Mouse (Mus musculus): Measurements from ENCODE around the gene Ppp1r26. TPM values are rescaled to one million over a fixed set of nuclear protein-coding genes. Genes with fewer than 3 reads are reported as not detected.
A peak's percentile ranks its signal among the peaks of the same experiment; 100 is the strongest.

Ppp1r26 gene
- polyA plus RNA-seq, 1 experiment from 2014 or later = 0.14 TPM

GRCm38 (mm10) chr2:28414116-28414756 is 32.4 kb upstream of the Ppp1r26 start:
- no peaks in the 10 kb centered on the region for H3K36me3 ChIP-seq (ENCODE audit: control insufficient read depth, insufficient read depth)
- no peak overlapping the region for H3K9ac ChIP-seq (ENCODE audit: low read depth, low read length)
- no peaks in the 10 kb centered on the region for H3K27me3 ChIP-seq (ENCODE audit: control insufficient read depth, insufficient read depth, low read depth, low read length)
- no peak overlapping the region for H3K4me2 ChIP-seq (ENCODE audit: low read depth, low read length)
- H3K27ac ChIP-seq (ENCODE audit: low read length) = no peak overlapping the region
- 60% methylated on average over 5 of the region's 5 CpGs for WGBS (ENCODE audit: insufficient replicate concordance)
- H3K9me3 ChIP-seq (replicated peaks; ENCODE audit: control insufficient read depth, low read length) = no peaks in the 10 kb centered on the region
- no peak overlapping the region for H3K4me3 ChIP-seq (ENCODE audit: low read depth, low read length)
- H3K4me1 ChIP-seq (ENCODE audit: control insufficient read depth, low read depth, low read length) = no peaks in the 10 kb centered on the region; the same call in 1 of the 2 replicates
- no peak for ATAC-seq (ENCODE audit: low read depth)

- H3K9me3 ChIP-seq (replicated peaks; ENCODE audit: control insufficient read depth, low read length) = no peaks in the 10 kb centered on the region
- no peaks in the 10 kb centered on the region for H3K36me3 ChIP-seq (ENCODE audit: control insufficient read depth, insufficient read depth)
- no peak overlapping the region for H3K27ac ChIP-seq (ENCODE audit: low read length)
- H3K4me2 ChIP-seq (ENCODE audit: low read depth, low read length) = no peak overlapping the region
- ATAC-seq (ENCODE audit: low read depth) = no peak
- H3K9ac ChIP-seq (ENCODE audit: low read depth, low read length) = no peak overlapping the region
- WGBS (ENCODE audit: insufficient replicate concordance) = 66% methylated on average over 5 of the region's 5 CpGs
- H3K4me3 ChIP-seq (ENCODE audit: low read depth, low read length) = no peak overlapping the region
- no peaks in the 10 kb centered on the region; the same call in 1 of the 2 replicates for H3K4me1 ChIP-seq (ENCODE audit: control insufficient read depth, low read depth, low read length)
- no peaks in the 10 kb centered on the region for H3K27me3 ChIP-seq (ENCODE audit: control insufficient read depth, insufficient read depth, low read depth, low read length)
Observed at GRCm38 (mm10) chr2:28414757-28415137, 31.9 kb upstream of the Ppp1r26 start.

GRCm38 (mm10) chr2:28415387-28416024 is 31.1 kb upstream of the Ppp1r26 start:
- H3K36me3 ChIP-seq (ENCODE audit: control insufficient read depth, insufficient read depth) = no peaks in the 10 kb centered on the region
- peak; percentile 63 for ATAC-seq (ENCODE audit: low read depth)
- H3K9me3 ChIP-seq (replicated peaks; ENCODE audit: control insufficient read depth, low read length) = no peaks in the 10 kb centered on the region
- H3K27ac ChIP-seq (ENCODE audit: low read length) = no peak overlapping the region
- H3K4me1 ChIP-seq (ENCODE audit: control insufficient read depth, low read depth, low read length) = no peaks in the 10 kb centered on the region; the same call in 1 of the 2 replicates
- no peak overlapping the region for H3K4me3 ChIP-seq (ENCODE audit: low read depth, low read length)
- H3K4me2 ChIP-seq (ENCODE audit: low read depth, low read length) = no peak overlapping the region
- no peaks in the 10 kb centered on the region for H3K27me3 ChIP-seq (ENCODE audit: control insufficient read depth, insufficient read depth, low read depth, low read length)
- WGBS (ENCODE audit: insufficient replicate concordance) = 59% methylated on average over 10 of the region's 10 CpGs
- H3K9ac ChIP-seq (ENCODE audit: low read depth, low read length) = no peak overlapping the region

- Histone ChIP-seq H3K4me3 (ENCODE audit: low read depth, low read length) (no peak overlapping the region), H3K27me3 (ENCODE audit: control insufficient read depth, insufficient read depth, low read depth, low read length) (no peaks in the 10 kb centered on the region), H3K9me3 (replicated peaks; ENCODE audit: control insufficient read depth, low read length) (no peaks in the 10 kb centered on the region), H3K9ac (ENCODE audit: low read depth, low read length) (no peak overlapping the region), H3K27ac (ENCODE audit: low read length) (no peak overlapping the region), H3K36me3 (ENCODE audit: control insufficient read depth, insufficient read depth) (no peaks in the 10 kb centered on the region), H3K4me2 (ENCODE audit: low read depth, low read length) (no peak overlapping the region), H3K4me1 (ENCODE audit: control insufficient read depth, low read depth, low read length) (no peaks in the 10 kb centered on the region; the same call in 1 of the 2 replicates)
- WGBS (ENCODE audit: insufficient replicate concordance) = 58% methylated on average over 1 of the region's 1 CpGs
- ATAC-seq (ENCODE audit: low read depth) = no peak
Observed at GRCm38 (mm10) chr2:28416511-28416910, 30.1 kb upstream of the Ppp1r26 start.

- WGBS (ENCODE audit: insufficient replicate concordance) = 37% methylated on average over 2 of the region's 2 CpGs
- ATAC-seq (ENCODE audit: low read depth) = no peak
Observed at GRCm38 (mm10) chr2:28418034-28418433, 28.6 kb upstream of the Ppp1r26 start.

GRCm38 (mm10) chr2:28419898-28420297 is 26.7 kb upstream of the Ppp1r26 start:
- H3K4me1 ChIP-seq (ENCODE audit: control insufficient read depth, low read depth, low read length) = no peaks in the 10 kb centered on the region; the same call in 1 of the 2 replicates
- no peak overlapping the region for H3K4me2 ChIP-seq (ENCODE audit: low read depth, low read length)
- WGBS (ENCODE audit: insufficient replicate concordance) = 15% methylated on average over 4 of the region's 4 CpGs
- ATAC-seq (ENCODE audit: low read depth) = no peak
- H3K27ac ChIP-seq (ENCODE audit: low read length) = no peak overlapping the region
- H3K9me3 ChIP-seq (replicated peaks; ENCODE audit: control insufficient read depth, low read length) = no peaks in the 10 kb centered on the region
- H3K9ac ChIP-seq (ENCODE audit: low read depth, low read length) = no peak overlapping the region
- no peaks in the 10 kb centered on the region for H3K36me3 ChIP-seq (ENCODE audit: control insufficient read depth, insufficient read depth)
- no peak overlapping the region for H3K4me3 ChIP-seq (ENCODE audit: low read depth, low read length)
- no peaks in the 10 kb centered on the region for H3K27me3 ChIP-seq (ENCODE audit: control insufficient read depth, insufficient read depth, low read depth, low read length)

More at GRCm38 (mm10) chr2:28418034-28418433, 28.6 kb upstream of the Ppp1r26 start:
- Histone ChIP-seq H3K27me3 (ENCODE audit: control insufficient read depth, insufficient read depth, low read depth, low read length) (no peaks in the 10 kb centered on the region), H3K27ac (ENCODE audit: low read length) (no peak overlapping the region), H3K9me3 (replicated peaks; ENCODE audit: control insufficient read depth, low read length) (no peaks in the 10 kb centered on the region), H3K9ac (ENCODE audit: low read depth, low read length) (no peak overlapping the region), H3K4me1 (ENCODE audit: control insufficient read depth, low read depth, low read length) (no peaks in the 10 kb centered on the region; the same call in 1 of the 2 replicates), H3K36me3 (ENCODE audit: control insufficient read depth, insufficient read depth) (no peaks in the 10 kb centered on the region), H3K4me2 (ENCODE audit: low read depth, low read length) (no peak overlapping the region), H3K4me3 (ENCODE audit: low read depth, low read length) (no peak overlapping the region)

GRCm38 (mm10) chr2:28423167-28423566 is 23.4 kb upstream of the Ppp1r26 start:
- H3K27me3 ChIP-seq (ENCODE audit: control insufficient read depth, insufficient read depth, low read depth, low read length) = no peaks in the 10 kb centered on the region
- no peaks in the 10 kb centered on the region for H3K4me1 ChIP-seq (ENCODE audit: control insufficient read depth, low read depth, low read length)
- no peaks in the 10 kb centered on the region for H3K36me3 ChIP-seq (ENCODE audit: control insufficient read depth, insufficient read depth)
- H3K4me2 ChIP-seq (ENCODE audit: low read depth, low read length) = no peak overlapping the region
- no peak overlapping the region for H3K9ac ChIP-seq (ENCODE audit: low read depth, low read length)
- H3K9me3 ChIP-seq (replicated peaks; ENCODE audit: control insufficient read depth, low read length) = no peaks in the 10 kb centered on the region
- no peak overlapping the region for H3K27ac ChIP-seq (ENCODE audit: low read length)
- H3K4me3 ChIP-seq (ENCODE audit: low read depth, low read length) = no peak overlapping the region
- 16% methylated on average over 3 of the region's 3 CpGs for WGBS (ENCODE audit: insufficient replicate concordance)
- no peak for ATAC-seq (ENCODE audit: low read depth)

- no peak overlapping the region for H3K9ac ChIP-seq (ENCODE audit: low read depth, low read length)
- H3K4me1 ChIP-seq (ENCODE audit: control insufficient read depth, low read depth, low read length) = no peaks in the 10 kb centered on the region
- no peaks in the 10 kb centered on the region for H3K36me3 ChIP-seq (ENCODE audit: control insufficient read depth, insufficient read depth)
- no peak overlapping the region for H3K4me2 ChIP-seq (ENCODE audit: low read depth, low read length)
- H3K27ac ChIP-seq (ENCODE audit: low read length) = no peak overlapping the region
- WGBS (ENCODE audit: insufficient replicate concordance) = 71% methylated on average over 6 of the region's 6 CpGs
- H3K4me3 ChIP-seq (ENCODE audit: low read depth, low read length) = no peak overlapping the region
- no peaks in the 10 kb centered on the region for H3K9me3 ChIP-seq (replicated peaks; ENCODE audit: control insufficient read depth, low read length)
- H3K27me3 ChIP-seq (ENCODE audit: control insufficient read depth, insufficient read depth, low read depth, low read length) = no peaks in the 10 kb centered on the region
- no peak for ATAC-seq (ENCODE audit: low read depth)
Observed at GRCm38 (mm10) chr2:28427226-28427625, 19.4 kb upstream of the Ppp1r26 start.

- Histone ChIP-seq H3K9ac (ENCODE audit: low read depth, low read length) (no peak overlapping the region), H3K4me3 (ENCODE audit: low read depth, low read length) (no peak overlapping the region), H3K27ac (ENCODE audit: low read length) (no peak overlapping the region), H3K36me3 (ENCODE audit: control insufficient read depth, insufficient read depth) (no peaks in the 10 kb centered on the region), H3K4me1 (ENCODE audit: control insufficient read depth, low read depth, low read length) (no peaks in the 10 kb centered on the region), H3K27me3 (ENCODE audit: control insufficient read depth, insufficient read depth, low read depth, low read length) (no peaks in the 10 kb centered on the region), H3K9me3 (replicated peaks; ENCODE audit: control insufficient read depth, low read length) (no peaks in the 10 kb centered on the region), H3K4me2 (ENCODE audit: low read depth, low read length) (no peak overlapping the region)
- WGBS (ENCODE audit: insufficient replicate concordance) = 48% methylated on average over 6 of the region's 6 CpGs
- no peak for ATAC-seq (ENCODE audit: low read depth)
Observed at GRCm38 (mm10) chr2:28430846-28431245, 15.8 kb upstream of the Ppp1r26 start.
